Mouse (Mus musculus): ENCODE measurements around the gene Sp7. TPM values are rescaled to one million over a fixed set of nuclear protein-coding genes. Genes with fewer than 3 reads are reported as not detected.

Gene Sp7
- 0.74 and 0.84 TPM in 2 replicates for polyA plus RNA-seq (2021; fragmentation: Nextera tagmentation)
- long read RNA-seq, experiment 1, partial matches to known transcripts, result 0 of 9 reads
- long read RNA-seq, experiment 1, other reads (novel, unspliced or antisense), result 7 of 9 reads
- long read RNA-seq, experiment 2, partial matches to known transcripts, result 0 of 1 reads
- long read RNA-seq, experiment 2, other reads (novel, unspliced or antisense), result 1 of 1 reads

DNA sequence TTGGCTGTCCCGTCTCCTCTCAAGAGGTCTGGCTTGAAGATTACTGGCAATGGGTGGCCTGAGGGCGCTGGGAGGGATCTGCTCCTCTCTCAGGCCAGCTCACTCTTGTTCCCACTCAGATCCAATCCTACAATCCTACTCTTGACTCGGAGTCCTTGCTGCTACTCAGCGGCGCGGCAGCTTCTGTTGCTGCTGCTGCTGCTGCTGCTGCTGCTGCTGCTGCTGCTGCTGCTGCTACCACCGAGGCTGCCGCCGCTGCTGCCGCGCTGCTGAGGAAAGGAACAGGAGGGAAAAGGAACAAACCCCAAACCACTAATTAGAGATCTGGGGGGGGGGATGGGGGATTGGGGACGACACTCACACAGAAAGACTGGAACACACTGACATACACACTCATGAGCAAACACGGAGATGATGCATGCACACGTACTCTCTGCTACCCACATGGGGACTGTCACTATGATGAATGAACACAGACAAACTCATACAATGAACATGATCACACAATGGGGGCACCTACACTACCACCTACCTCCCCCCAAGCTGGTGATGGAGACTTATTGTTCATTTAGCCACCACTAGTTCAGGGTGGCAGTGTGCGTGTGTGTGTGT lies at the start of gene Sp7:
Sp7 (minus strand) TSS at position 450 of the 612 bp plus-strand sequence.

DNA sequence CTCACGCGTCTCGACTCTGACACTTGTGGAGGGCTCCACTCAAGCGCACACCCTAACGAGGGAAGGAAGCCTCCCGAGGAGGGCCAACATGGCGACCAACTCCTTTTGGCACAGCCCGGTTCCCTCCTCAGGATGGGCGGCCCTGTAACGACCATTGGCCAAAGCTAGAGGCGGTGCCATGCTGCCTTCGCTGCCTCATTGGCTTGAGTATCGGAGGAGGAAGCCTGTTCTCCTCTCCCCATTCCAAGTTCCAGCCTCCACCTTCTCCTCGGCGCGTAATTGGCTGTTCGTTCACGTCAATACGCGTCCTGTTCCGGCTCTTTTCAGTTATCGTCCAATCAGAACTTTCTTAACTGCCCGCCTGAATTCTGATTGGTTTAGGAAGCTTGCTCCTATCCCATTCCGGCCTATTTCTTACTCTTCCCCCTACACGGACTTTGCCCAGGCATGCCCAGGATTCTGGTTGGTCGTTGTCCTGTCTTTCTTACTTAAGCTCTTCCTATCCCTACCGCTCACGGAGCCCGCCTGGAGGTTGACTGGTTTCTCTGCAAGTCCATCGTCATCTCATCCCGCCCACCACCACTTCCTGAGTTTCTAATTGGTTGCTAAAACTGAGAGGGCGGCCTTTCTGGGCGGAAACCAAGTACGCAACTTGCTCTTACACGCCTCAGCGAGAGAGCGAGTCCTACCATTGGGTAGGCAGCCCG lies 38.7 kb upstream of the Sp7 start, which contains the start of gene Sp1:
Sp1 (plus strand) TSS at position 655 of the 707 bp plus-strand sequence.

DNA sequence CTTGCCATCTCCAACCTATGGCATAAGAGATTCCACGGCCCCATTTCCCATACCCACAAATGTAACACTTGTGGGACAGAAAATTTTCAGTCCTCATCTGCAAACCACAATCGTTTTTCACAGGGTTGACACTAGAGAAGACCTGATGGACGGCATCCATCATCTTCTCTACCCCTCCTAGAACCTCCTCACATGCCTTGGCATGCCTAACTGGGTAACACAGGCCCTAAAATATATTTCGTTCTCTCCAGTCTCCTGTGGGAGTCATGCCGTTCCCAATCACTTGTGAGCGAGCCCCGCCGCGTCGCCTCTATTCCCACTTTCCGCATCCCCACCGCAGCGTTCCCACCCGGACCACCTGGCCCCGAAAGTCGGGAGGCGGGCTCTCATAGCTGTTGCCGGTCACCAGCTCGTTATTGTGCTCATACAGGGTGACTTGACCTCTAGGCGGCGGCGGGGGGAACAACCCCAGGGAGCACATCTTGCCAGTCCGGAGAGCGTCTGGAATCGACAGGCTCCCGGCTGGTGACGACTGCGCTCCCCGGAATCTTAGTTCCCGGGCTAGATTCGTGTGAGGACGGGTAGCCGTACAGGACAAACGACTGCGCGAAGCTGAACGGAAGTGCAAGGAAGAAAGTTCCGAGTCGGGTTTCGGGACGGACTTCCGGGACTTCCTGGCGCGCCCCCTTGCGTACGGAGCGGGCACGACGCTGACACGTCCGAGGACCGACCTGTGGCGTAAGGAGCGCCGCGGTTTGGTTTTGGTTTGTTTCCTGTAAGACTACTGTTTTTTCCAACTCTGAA lies 16.6 kb downstream of the Sp7 start, which contains the start of gene Aaas:
Aaas (minus strand) TSS at position 634 of the 804 bp plus-strand sequence.

DNA sequence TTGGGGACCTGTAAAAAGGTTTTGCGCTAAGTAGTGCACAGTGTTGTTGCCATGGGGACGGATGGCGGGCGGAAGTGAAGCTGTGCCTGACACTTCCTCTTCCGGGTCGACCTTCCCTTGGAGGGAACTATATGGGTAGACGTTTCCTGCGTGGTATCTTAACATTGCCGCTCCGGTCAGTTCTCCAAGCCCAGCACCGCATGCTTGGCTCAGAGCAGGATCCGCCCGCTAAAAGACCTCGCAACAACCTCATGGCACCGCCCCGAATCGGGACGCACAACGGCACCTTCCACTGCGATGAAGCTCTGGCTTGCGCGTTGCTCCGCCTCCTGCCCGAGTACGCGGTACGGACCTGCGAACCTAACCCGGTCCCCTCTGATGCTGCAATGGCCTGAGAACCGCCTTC lies 35.4 kb downstream of the Sp7 start, which contains the start of gene Myg1:
Myg1 (plus strand) TSS at position 100 of the 406 bp plus-strand sequence.

DNA sequence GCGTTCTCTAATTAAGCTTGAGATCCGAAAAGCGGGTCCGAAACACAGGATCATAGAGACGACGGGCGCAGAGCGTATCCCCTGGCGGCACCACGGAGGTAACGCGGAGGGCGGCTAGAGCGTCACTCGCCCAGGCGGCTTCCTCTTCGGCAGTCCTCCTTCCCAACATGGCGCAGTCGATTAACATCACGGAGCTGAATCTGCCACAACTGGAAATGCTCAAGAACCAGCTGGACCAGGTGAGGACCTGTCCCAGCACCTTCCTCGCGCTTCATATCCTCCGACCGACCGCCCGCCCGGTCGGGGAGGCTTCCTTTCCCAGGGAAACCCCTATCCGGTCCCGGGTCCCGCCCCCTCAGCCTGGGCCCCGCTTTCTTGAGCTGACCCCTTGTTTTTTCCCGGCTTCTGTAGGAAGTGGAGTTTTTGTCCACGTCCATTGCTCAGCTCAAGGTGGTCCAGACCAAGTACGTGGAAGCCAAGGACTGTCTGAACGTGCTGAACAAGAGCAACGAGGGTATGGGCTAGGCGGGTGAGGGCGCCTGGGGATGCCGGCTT lies 40.9 kb downstream of the Sp7 start, which contains the start of gene Pfdn5:
Pfdn5 (plus strand) TSS at position 95 of the 555 bp plus-strand sequence.

Other genes with a start within 250 kb of the Sp7 start
- 30.7 and 78.8 TPM in 2 replicates for gene Spryd3, start 230.9 kb downstream of the Sp7 start, polyA plus RNA-seq (2021; fragmentation: Nextera tagmentation)
- gene Igfbp6, start 222.8 kb downstream of the Sp7 start, polyA plus RNA-seq (2021; fragmentation: Nextera tagmentation), result 189 and 214 TPM in 2 replicates
- 0.05 and 0.12 TPM in 2 replicates for gene Soat2, start 216.7 kb downstream of the Sp7 start, polyA plus RNA-seq (2021; fragmentation: Nextera tagmentation)
- 5.6 and 12.1 TPM in 2 replicates for gene Zfp740, start 163.9 kb downstream of the Sp7 start, polyA plus RNA-seq (2021; fragmentation: Nextera tagmentation)
- gene Csad, start 162.5 kb downstream of the Sp7 start, polyA plus RNA-seq (2021; fragmentation: Nextera tagmentation), result 17.3 and 23.7 TPM in 2 replicates
- gene Itgb7, start 135.2 kb downstream of the Sp7 start, polyA plus RNA-seq (2021; fragmentation: Nextera tagmentation), result 0.84 and 1.1 TPM in 2 replicates
- gene Rarg, start 109.7 kb downstream of the Sp7 start, polyA plus RNA-seq (2021; fragmentation: Nextera tagmentation), result 1.8 and 2.6 TPM in 2 replicates
- gene Gm9918, start 96.6 kb downstream of the Sp7 start, polyA plus RNA-seq (2021; fragmentation: Nextera tagmentation), result not detected in 2 replicates
- gene Mfsd5, start 87.7 kb downstream of the Sp7 start, polyA plus RNA-seq (2021; fragmentation: Nextera tagmentation), result 27.4 and 84.9 TPM in 2 replicates
- 0.29 and 1.3 TPM in 2 replicates for gene Espl1, start 70.9 kb downstream of the Sp7 start, polyA plus RNA-seq (2021; fragmentation: Nextera tagmentation)
- 1,254 and 1,594 TPM in 2 replicates for gene Pfdn5, start 41.1 kb downstream of the Sp7 start, polyA plus RNA-seq (2021; fragmentation: Nextera tagmentation)
- gene Myg1, start 35.5 kb downstream of the Sp7 start, polyA plus RNA-seq (2021; fragmentation: Nextera tagmentation), result 60.7 and 68.7 TPM in 2 replicates
- gene Aaas, start 16.4 kb downstream of the Sp7 start, polyA plus RNA-seq (2021; fragmentation: Nextera tagmentation), result 13.0 and 15.3 TPM in 2 replicates
- gene Sp1, start 39.0 kb upstream of the Sp7 start, polyA plus RNA-seq (2021; fragmentation: Nextera tagmentation), result 0.85 and 2.6 TPM in 2 replicates
- 0.69 and 1.3 TPM in 2 replicates for gene Amhr2, start 78.2 kb upstream of the Sp7 start, polyA plus RNA-seq (2021; fragmentation: Nextera tagmentation)
- 77.7 and 88.3 TPM in 2 replicates for gene Prr13, start 91.8 kb upstream of the Sp7 start, polyA plus RNA-seq (2021; fragmentation: Nextera tagmentation)
- gene Pcbp2, start 103.4 kb upstream of the Sp7 start, polyA plus RNA-seq (2021; fragmentation: Nextera tagmentation), result 104 and 109 TPM in 2 replicates
- gene Gm10337, start 136.5 kb upstream of the Sp7 start, polyA plus RNA-seq (2021; fragmentation: Nextera tagmentation), result not detected in 2 replicates
- 29.5 and 31.4 TPM in 2 replicates for gene Map3k12, start 149.9 kb upstream of the Sp7 start, polyA plus RNA-seq (2021; fragmentation: Nextera tagmentation)
- gene Tarbp2, start 151.0 kb upstream of the Sp7 start, polyA plus RNA-seq (2021; fragmentation: Nextera tagmentation), result 15.8 and 18.3 TPM in 2 replicates
- gene Npff, start 157.8 kb upstream of the Sp7 start, polyA plus RNA-seq (2021; fragmentation: Nextera tagmentation), result 0.74 and 0.83 TPM in 2 replicates